24 mouse cellular contexts compared by ENCODE assay signal in the genomic region with DNA sequence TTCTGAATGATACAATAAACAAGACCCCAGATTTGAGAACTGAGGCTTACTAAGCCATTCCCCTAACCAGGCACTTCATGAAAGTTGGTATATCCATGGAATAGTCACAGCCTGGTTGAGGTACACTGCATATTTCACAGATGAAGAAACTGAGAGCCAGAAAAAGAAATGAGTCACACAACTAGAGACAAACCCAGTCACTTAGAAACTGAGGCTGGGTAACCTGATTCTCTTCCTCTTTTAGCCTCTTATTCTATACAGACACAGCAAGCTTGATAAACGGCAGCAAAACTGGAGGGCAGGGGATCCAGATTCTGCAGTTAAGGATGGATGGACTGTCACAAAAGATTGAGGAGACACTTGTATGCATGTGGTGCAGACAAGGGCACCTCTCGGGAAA. TPM values are rescaled to one million over a fixed set of nuclear protein-coding genes. Genes with fewer than 3 reads are reported as not detected.
DNase-seq lines count a peak whose midpoint lies in the region; ATAC-seq and TF ChIP-seq lines count a peak whose summit lies in the region.
"Had no signal": no experiment of that assay in that cellular context is flagged by ENCODE, and none has a peak within 500 bp of the region (broad histone marks: within the 10 kb centered on the region; RNA-seq: fewer than 3 reads in every experiment).

No protein-coding gene starts in this region.

- no peak for DNase-seq in kidney, adult 2 months
- peak; percentile 61 for DNase-seq in A20 (ENCODE audit: low read depth, low spot score)
- DNase-seq in embryo, embryonic 10.5 days (ENCODE audit: low spot score) = no peak
- DNase-seq: adrenal gland, postnatal 14 days; B cell, adult 2 months; cerebellum, adult 2 months; cerebellum, postnatal 14 days; gastrocnemius, postnatal 10 days; heart, adult 2 months had no signal

- H3K4me3 ChIP-seq in kidney, adult 2 months (ENCODE audit: insufficient read depth, low read depth, low read length) = no peak overlapping the region
- H3K4me3 ChIP-seq in kidney, embryonic 16.5 days (ENCODE audit: low read length) = no peak overlapping the region
- H3K4me3 ChIP-seq in embryonic fibroblast, embryonic 13.5 days (ENCODE audit: insufficient read depth, low read length) = no peak overlapping the region
- H3K4me3 ChIP-seq: embryonic facial prominence, embryonic 13.5 days; forebrain, embryonic 13.5 days; heart, adult 2 months; heart, embryonic 15.5 days; hindbrain, embryonic 10.5 days; intestine, embryonic 15.5 days had no signal

- WGBS in kidney, adult 2 months = 74% methylated on average over 2 of the region's 2 CpGs
- 80% methylated on average over 2 of the region's 2 CpGs for WGBS in kidney, embryonic 16.5 days

- H3K4me1 ChIP-seq in kidney, adult 2 months (ENCODE audit: control insufficient read depth, insufficient read depth, low read length) = peaks cover 12% of the 10 kb centered on the region; the same call in 1 of the 2 replicates
- peaks cover 15% of the 10 kb centered on the region for H3K4me1 ChIP-seq in kidney, embryonic 16.5 days (ENCODE audit: insufficient read depth, low read length)
- H3K4me1 ChIP-seq in embryonic fibroblast, embryonic 13.5 days (ENCODE audit: control insufficient read depth, insufficient read depth, low read length) = peaks cover 8% of the 10 kb centered on the region

- H3K27me3 ChIP-seq in kidney, adult 2 months (replicated peaks; ENCODE audit: control insufficient read depth, insufficient read depth, low read length) = no peaks in the 10 kb centered on the region
- no peaks in the 10 kb centered on the region for H3K27me3 ChIP-seq in kidney, embryonic 16.5 days (ENCODE audit: insufficient read depth, low read length)
- H3K27me3 ChIP-seq: embryonic facial prominence, embryonic 13.5 days; forebrain, embryonic 13.5 days; heart, embryonic 15.5 days; intestine, embryonic 15.5 days; Patski had no signal

- ATAC-seq in kidney, embryonic 16.5 days (ENCODE audit: low FRiP score, low TSS enrichment) = no peak
- ATAC-seq in megakaryocyte-erythroid progenitor cell, adult 5-6 weeks (replicated peaks; ENCODE audit: low FRiP score, low TSS enrichment, poor library complexity, severe bottlenecking) = no peak
- ATAC-seq: activated CD4-positive, CD25-positive, alpha-beta regulatory T cell, adult 4 months; CD4-positive, CD25-positive, alpha-beta regulatory T cell, adult 4 months; forebrain, embryonic 13.5 days; intestine, embryonic 15.5 days; Patski had no signal

- TF ChIP-seq CTCF in kidney, adult 2 months (conservative IDR thresholded peaks at IDR 0.05; ENCODE audit: insufficient read depth, insufficient read length, low read depth, low read length) = no peak
- no peak for TF ChIP-seq CTCF in embryonic fibroblast, embryonic 13.5 days (IDR thresholded peaks at IDR 0.05; ENCODE audit: borderline replicate concordance, insufficient read depth, low read length)

- no peak for TF ChIP-seq POLR2A in kidney, adult 2 months (IDR thresholded peaks at IDR 0.05; ENCODE audit: low read depth, low read length)
- peak; percentile 8; the same call in 1 of the 2 replicates for TF ChIP-seq POLR2A in embryonic fibroblast, embryonic 13.5 days (IDR thresholded peaks at IDR 0.05; ENCODE audit: low read depth, low read length)

- H3K9me3 ChIP-seq in kidney, embryonic 16.5 days (ENCODE audit: low read length) = no peaks in the 10 kb centered on the region
- H3K9me3 ChIP-seq: embryonic facial prominence, embryonic 13.5 days; forebrain, embryonic 13.5 days; heart, embryonic 15.5 days; hindbrain, embryonic 10.5 days; intestine, embryonic 15.5 days had no signal

- no peak overlapping the region for H3K4me2 ChIP-seq in kidney, embryonic 16.5 days (replicated peaks; ENCODE audit: low read depth, low read length)
- H3K4me2 ChIP-seq: embryonic facial prominence, embryonic 13.5 days; forebrain, embryonic 13.5 days; heart, embryonic 11.5 days; heart, embryonic 15.5 days; hindbrain, embryonic 14.5 days; intestine, embryonic 15.5 days had no signal

- no peak overlapping the region for H3K9ac ChIP-seq in kidney, embryonic 16.5 days (replicated peaks; ENCODE audit: low read length)
- H3K9ac ChIP-seq: forebrain, embryonic 13.5 days; heart, embryonic 15.5 days; hindbrain, embryonic 14.5 days; intestine, embryonic 15.5 days had no signal

- peak overlapping the region; percentile 33 for H3K27ac ChIP-seq in kidney, adult 2 months (ENCODE audit: insufficient read depth, low read depth, low read length)
- H3K27ac ChIP-seq in kidney, embryonic 16.5 days (ENCODE audit: low read length) = no peak overlapping the region
- no peak overlapping the region for H3K27ac ChIP-seq in embryonic fibroblast, embryonic 13.5 days (ENCODE audit: insufficient read depth, low read length)
- H3K27ac ChIP-seq: embryonic facial prominence, embryonic 13.5 days; forebrain, embryonic 13.5 days; heart, adult 2 months; heart, embryonic 15.5 days; hindbrain, embryonic 10.5 days; hindbrain, embryonic 14.5 days; intestine, embryonic 15.5 days had no signal

- H3K36me3 ChIP-seq in kidney, adult 2 months (ENCODE audit: control insufficient read depth, insufficient read depth, low read length) = no peaks in the 10 kb centered on the region
- peaks cover 6% of the 10 kb centered on the region for H3K36me3 ChIP-seq in kidney, embryonic 16.5 days (ENCODE audit: insufficient read depth, low read length)
- H3K36me3 ChIP-seq: intestine, embryonic 15.5 days had no signal

RNA-seq across cellular contexts. Expression of a gene that starts 2.3 kb away (rescaled TPM):
- 27.9 and 35.1 TPM in 2 replicates for polyA plus RNA-seq in kidney, adult 2 months (2012; rRNA removed)
- polyA plus RNA-seq in kidney, embryonic 16.5 days (2015; fragmentation: Nextera tagmentation; extraction: Ambion mirVana) = 19.7 and 21.7 TPM in 2 replicates
- polyA plus RNA-seq in embryonic fibroblast, embryonic 13.5 days (2011; ENCODE audit: insufficient read length, low read depth, missing spikeins) = 9.0 and 11.1 TPM in 2 replicates
- total RNA-seq in megakaryocyte-erythroid progenitor cell, adult 5-6 weeks (2014; fragmentation: Nextera tagmentation) = 15.3 and 18.1 TPM in 2 replicates
- 9.2 and 9.8 TPM in 2 replicates for total RNA-seq in megakaryocyte-erythroid progenitor cell, adult 5-6 weeks (2017)

RNA-seq across cellular contexts. Expression of a gene that starts 3.0 kb away (rescaled TPM):
- polyA plus RNA-seq in kidney, adult 2 months (2012; rRNA removed) = 3.1 and 3.2 TPM in 2 replicates
- polyA plus RNA-seq in kidney, embryonic 16.5 days (2015; fragmentation: Nextera tagmentation; extraction: Ambion mirVana) = 8.7 and 8.8 TPM in 2 replicates
- 9.1 and 9.8 TPM in 2 replicates for polyA plus RNA-seq in embryonic fibroblast, embryonic 13.5 days (2011; ENCODE audit: insufficient read length, low read depth, missing spikeins)
- 2.1 and 3.8 TPM in 2 replicates for total RNA-seq in megakaryocyte-erythroid progenitor cell, adult 5-6 weeks (2014; fragmentation: Nextera tagmentation)
- total RNA-seq in megakaryocyte-erythroid progenitor cell, adult 5-6 weeks (2017) = 2.2 and 4.8 TPM in 2 replicates

RNA-seq across cellular contexts. Expression of a gene that starts 11.8 kb away (rescaled TPM):
- polyA plus RNA-seq in kidney, adult 2 months (2012; rRNA removed) = 15.1 and 16.1 TPM in 2 replicates
- polyA plus RNA-seq in kidney, embryonic 16.5 days (2015; fragmentation: Nextera tagmentation; extraction: Ambion mirVana) = 104 and 111 TPM in 2 replicates
- polyA plus RNA-seq in embryonic fibroblast, embryonic 13.5 days (2011; ENCODE audit: insufficient read length, low read depth, missing spikeins) = 200 and 221 TPM in 2 replicates
- total RNA-seq in megakaryocyte-erythroid progenitor cell, adult 5-6 weeks (2014; fragmentation: Nextera tagmentation) = 2.2 TPM in 1 of 2 replicates, not detected in the other
- total RNA-seq in megakaryocyte-erythroid progenitor cell, adult 5-6 weeks (2017) = 0.27 and 1.3 TPM in 2 replicates

RNA-seq across cellular contexts. Expression of a gene that starts 28.6 kb away (rescaled TPM):
- 13.4 and 77.1 TPM in 2 replicates for polyA plus RNA-seq in kidney, adult 2 months (2012; rRNA removed)
- 1.7 and 3.0 TPM in 2 replicates for polyA plus RNA-seq in kidney, embryonic 16.5 days (2015; fragmentation: Nextera tagmentation; extraction: Ambion mirVana)
- 2.7 and 5.2 TPM in 2 replicates for polyA plus RNA-seq in embryonic fibroblast, embryonic 13.5 days (2011; ENCODE audit: insufficient read length, low read depth, missing spikeins)
- total RNA-seq in megakaryocyte-erythroid progenitor cell, adult 5-6 weeks (2014; fragmentation: Nextera tagmentation) = 2.8 TPM in 1 of 2 replicates, not detected in the other
- not detected in 2 replicates for total RNA-seq in megakaryocyte-erythroid progenitor cell, adult 5-6 weeks (2017)
- total RNA-seq: adrenal gland, postnatal 14 days had no signal
- polyA plus RNA-seq: activated CD4-positive, CD25-positive, alpha-beta regulatory T cell, adult 4 months; forebrain, embryonic 13.5 days; hindbrain, embryonic 10.5 days; hindbrain, embryonic 14.5 days had no signal

RNA-seq across cellular contexts. Expression of a gene that starts 30.7 kb away (rescaled TPM):
- polyA plus RNA-seq in kidney, adult 2 months (2012; rRNA removed) = 1,002 and 1,068 TPM in 2 replicates
- polyA plus RNA-seq in kidney, embryonic 16.5 days (2015; fragmentation: Nextera tagmentation; extraction: Ambion mirVana) = 15.0 and 15.6 TPM in 2 replicates
- polyA plus RNA-seq in embryonic fibroblast, embryonic 13.5 days (2011; ENCODE audit: insufficient read length, low read depth, missing spikeins) = not detected in 2 replicates
- total RNA-seq in megakaryocyte-erythroid progenitor cell, adult 5-6 weeks (2014; fragmentation: Nextera tagmentation) = 0.81 and 1.1 TPM in 2 replicates
- 0.65 and 1.5 TPM in 2 replicates for total RNA-seq in megakaryocyte-erythroid progenitor cell, adult 5-6 weeks (2017)
- total RNA-seq: adrenal gland, postnatal 14 days; gastrocnemius, postnatal 10 days; gastrocnemius, postnatal 4 days; heart, adult 2 months; heart, postnatal 25 days had no signal
- polyA plus RNA-seq: activated CD4-positive, CD25-positive, alpha-beta regulatory T cell, adult 4 months; forebrain, embryonic 13.5 days; heart, embryonic 15.5 days; hindbrain, embryonic 14.5 days had no signal
